Mouse (Mus musculus) ovary, adult 10 weeks (tissue): Measurements from ENCODE around the gene Gm20888. TPM values are rescaled to one million over a fixed set of nuclear protein-coding genes. Genes with fewer than 3 reads are reported as not detected.

ENCODE experiments used
- polyA plus RNA-seq: library from polyadenylated mRNA; stranded (reverse); fragments of 350-450 nt; fragmentation: Illumina TruSeq; extraction: RNeasy Lipid Tissue Mini Kit (QIAGEN cat#74804); gene quantifications from one replicate; pipeline ENCODE4 v1.2.3, GENCODE M21; 2014

Gene Gm20888
- polyA plus RNA-seq, result not detected

GRCm38 (mm10) chrY:70441582-70441981 lies at the start of gene Gm20888:
Gene Gm20888, plus strand, starts transcription at chrY:70441882.

Other genes with a start within 250 kb of the Gm20888 start
- not detected for gene Gm21118, start 168.2 kb upstream of the Gm20888 start, polyA plus RNA-seq
- not detected for gene Gm29423, start 138.6 kb upstream of the Gm20888 start, polyA plus RNA-seq
- not detected for gene Gm29644, start 138.5 kb upstream of the Gm20888 start, polyA plus RNA-seq